ENCODE assay signal across 17 mouse cellular contexts in the genomic region with DNA sequence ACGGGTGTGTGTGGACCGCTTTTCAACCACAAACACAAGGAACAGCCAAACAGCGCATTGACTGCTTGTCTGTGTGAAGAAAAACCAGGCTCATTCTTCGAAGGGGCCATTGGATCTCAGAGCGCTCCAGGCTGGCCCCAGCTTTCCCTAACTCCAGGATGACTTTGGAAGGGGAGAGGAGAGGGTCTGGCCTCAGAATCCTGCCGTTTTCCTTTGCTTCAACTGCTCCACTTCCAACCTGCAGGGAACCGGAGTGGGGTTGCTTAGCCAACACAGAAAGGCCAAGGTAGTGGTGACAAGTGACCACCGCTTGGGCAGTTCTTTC. TPM values are rescaled to one million over a fixed set of nuclear protein-coding genes. Genes with fewer than 3 reads are reported as not detected.
DNase-seq lines count a peak whose midpoint lies in the region; ATAC-seq and TF ChIP-seq lines count a peak whose summit lies in the region.
"Had no signal": no experiment of that assay in that cellular context is flagged by ENCODE, and none has a peak within 500 bp of the region (broad histone marks: within the 10 kb centered on the region; RNA-seq: fewer than 3 reads in every experiment).

No protein-coding gene starts in this region.

- no peak for TF ChIP-seq CTCF in kidney, postnatal 0 days (IDR thresholded peaks at IDR 0.05; ENCODE audit: low read depth)

- no peak for DNase-seq in heart, postnatal 25 days (ENCODE audit: low spot score)
- no peak for DNase-seq in kidney, postnatal 0 days (ENCODE audit: low spot score)
- DNase-seq in kidney, postnatal 25 days: no peak
- DNase-seq in ES-E14 (ENCODE audit: low read depth, low spot score): no peak
- DNase-seq in limb, embryonic 14.5 days (ENCODE audit: low spot score): no peak
- no peak for DNase-seq in cerebellum, adult 11-12 months
- DNase-seq in right cerebral cortex, postnatal 25 days: no peak
- DNase-seq: adrenal gland, postnatal 25 days; cerebellum, adult 8-10 months had no signal

- no peaks in the 10 kb centered on the region for H3K36me3 ChIP-seq in heart, embryonic 11.5 days (ENCODE audit: control insufficient read depth, insufficient read depth, low read length)
- no peaks in the 10 kb centered on the region for H3K36me3 ChIP-seq in kidney, postnatal 0 days (ENCODE audit: insufficient read depth, low read length)
- no peaks in the 10 kb centered on the region for H3K36me3 ChIP-seq in ES-E14 (ENCODE audit: control insufficient read depth, insufficient read depth, low read length, poor library complexity, severe bottlenecking)
- H3K36me3 ChIP-seq in limb, embryonic 14.5 days (ENCODE audit: control insufficient read depth, insufficient read depth, low read length): no peaks in the 10 kb centered on the region

- in situ Hi-C loops in ES-E14 (cut with MboI; ENCODE audit: low sequenced_read_pairs in 2 of 2, unreplicated experiment in 2 of 2): no loop called here

- no peak for TF ChIP-seq POLR2A in limb, embryonic 14.5 days (IDR thresholded peaks at IDR 0.05; ENCODE audit: borderline replicate concordance, extremely low read depth, insufficient read depth, insufficient read length)

- peak overlapping the region; percentile 59 for H3K4me3 ChIP-seq in heart, embryonic 11.5 days (ENCODE audit: low read depth, low read length)
- 0 out of 2 replicates have a peak overlapping the region, but pooled peaks have one; percentile 22 for H3K4me3 ChIP-seq in kidney, postnatal 0 days (replicated peaks; ENCODE audit: low read depth, low read length)
- peak overlapping the region; percentile 15 to 44; a peak in 3 of 4 replicates for H3K4me3 ChIP-seq in ES-E14 (ENCODE audit: insufficient read depth in 1 of 2, low read depth in 1 of 2, low read length in 2 of 2, poor library complexity in 1 of 2, severe bottlenecking in 1 of 2)
- H3K4me3 ChIP-seq in limb, embryonic 14.5 days (replicated peaks; ENCODE audit: low read length): peak overlapping the region; percentile 23
- H3K4me3 ChIP-seq: erythroblast, embryonic 14.5 days had no signal

- peak overlapping the region; percentile 99 for H3K27ac ChIP-seq in heart, embryonic 11.5 days (ENCODE audit: low read depth, low read length)
- H3K27ac ChIP-seq in kidney, postnatal 0 days: no peak overlapping the region
- no peak overlapping the region for H3K27ac ChIP-seq in ES-E14 (ENCODE audit: insufficient read depth, low read depth, low read length, poor library complexity, severe bottlenecking)
- H3K27ac ChIP-seq in limb, embryonic 14.5 days (replicated peaks; ENCODE audit: low read depth, low read length): no peak overlapping the region
- H3K27ac ChIP-seq: liver, embryonic 14.5 days had no signal

- 3% methylated on average over 8 of the region's 8 CpGs for WGBS in heart, embryonic 11.5 days (ENCODE audit: insufficient replicate concordance)
- 17% methylated on average over 8 of the region's 8 CpGs for WGBS in kidney, postnatal 0 days
- WGBS in limb, embryonic 14.5 days: 5% methylated on average over 8 of the region's 8 CpGs

- peak overlapping the region; percentile 93 for H3K9ac ChIP-seq in heart, embryonic 11.5 days (ENCODE audit: low read depth, low read length)
- no peak overlapping the region for H3K9ac ChIP-seq in kidney, postnatal 0 days (ENCODE audit: low read depth, low read length)
- no peak overlapping the region for H3K9ac ChIP-seq in ES-E14 (ENCODE audit: insufficient read depth, low read depth, low read length, poor library complexity, severe bottlenecking)
- no peak overlapping the region for H3K9ac ChIP-seq in limb, embryonic 14.5 days (ENCODE audit: low read depth, low read length, severe bottlenecking)
- H3K9ac ChIP-seq: liver, embryonic 14.5 days had no signal

- peaks cover 17% of the 10 kb centered on the region for H3K27me3 ChIP-seq in heart, embryonic 11.5 days (ENCODE audit: control insufficient read depth, insufficient read depth, low read length)
- H3K27me3 ChIP-seq in kidney, postnatal 0 days (ENCODE audit: insufficient read depth, low read length): peaks cover 66% of the 10 kb centered on the region
- H3K27me3 ChIP-seq in limb, embryonic 14.5 days (ENCODE audit: control insufficient read depth, insufficient read depth, low read length): peaks cover 90% of the 10 kb centered on the region

- peaks cover 6% of the 10 kb centered on the region; the same call in 1 of the 2 replicates for H3K4me1 ChIP-seq in heart, embryonic 11.5 days (ENCODE audit: control insufficient read depth, insufficient read depth, low read length)
- H3K4me1 ChIP-seq in kidney, postnatal 0 days (replicated peaks; ENCODE audit: insufficient read depth, low read length): 0 out of 2 replicates have a peak, but pooled peaks cover 7% of the 10 kb centered on the region
- 0 out of 4 replicates have a peak, but pooled peaks cover 1 to 2% of the 10 kb centered on the region in 2 experiments for H3K4me1 ChIP-seq in ES-E14 (ENCODE audit: control insufficient read depth in 2 of 2, insufficient read depth in 2 of 2, low read length in 2 of 2, poor library complexity in 1 of 2)
- H3K4me1 ChIP-seq in limb, embryonic 14.5 days (ENCODE audit: control insufficient read depth, insufficient read depth, low read length): peaks cover 4% of the 10 kb centered on the region; the same call in 1 of the 2 replicates

- no peak for ATAC-seq in heart, embryonic 11.5 days (replicated peaks; ENCODE audit: insufficient number of reproducible peaks, low FRiP score, low TSS enrichment)
- no peak for ATAC-seq in kidney, postnatal 0 days (replicated peaks; ENCODE audit: low FRiP score, low read depth)
- ATAC-seq in limb, embryonic 14.5 days (ENCODE audit: low FRiP score, low read depth): no peak
- ATAC-seq: inflammation-experienced regulatory T-cells, adult 6 months; Patski had no signal

- peak overlapping the region; percentile 68 for H3K4me2 ChIP-seq in heart, embryonic 11.5 days
- H3K4me2 ChIP-seq in kidney, postnatal 0 days (ENCODE audit: low read length): no peak overlapping the region
- H3K4me2 ChIP-seq in limb, embryonic 14.5 days (replicated peaks; ENCODE audit: low read depth, low read length, severe bottlenecking): no peak overlapping the region

- intact Hi-C loops in heart, postnatal 25 days (cut with DNase I): no loop called here

- H3K9me3 ChIP-seq in heart, embryonic 11.5 days (replicated peaks; ENCODE audit: control insufficient read depth, low read length): no peaks in the 10 kb centered on the region
- H3K9me3 ChIP-seq in kidney, postnatal 0 days (replicated peaks; ENCODE audit: low read length): no peaks in the 10 kb centered on the region
- H3K9me3 ChIP-seq in ES-E14 (ENCODE audit: control insufficient read depth, insufficient read depth, low read depth, low read length): no peaks in the 10 kb centered on the region
- no peaks in the 10 kb centered on the region for H3K9me3 ChIP-seq in limb, embryonic 14.5 days (ENCODE audit: control insufficient read depth, low read length)

TF ChIP-seq in ES-E14, 5 proteins besides CTCF, POLR2A, EP300 and RAD21:
- TF ChIP-seq MAFK (IDR thresholded peaks at IDR 0.05; ENCODE audit: insufficient read depth, low read depth, low read length) (no peak), HCFC1 (IDR thresholded peaks at IDR 0.05; ENCODE audit: borderline replicate concordance, insufficient read depth, low read length) (no peak), ZC3H11A (IDR thresholded peaks at IDR 0.05; ENCODE audit: borderline replicate concordance, low read depth, low read length) (no peak), ZNF384 (IDR thresholded peaks at IDR 0.05; ENCODE audit: low read depth, low read length) (no peak)

RNA-seq across cellular contexts. Expression of gene Nkx2-5, which starts 6.3 kb away (rescaled TPM):
- 157 and 159 TPM in 2 replicates for polyA plus RNA-seq in heart, embryonic 11.5 days (2014; fragmentation: Nextera tagmentation; extraction: Ambion mirVana)
- total RNA-seq in heart, postnatal 25 days (2021): 10 to 100 TPM; 79.5 to 91.8 TPM
- not detected in 2 replicates for polyA plus RNA-seq in kidney, postnatal 0 days (2015; fragmentation: Nextera tagmentation; extraction: Ambion mirVana)
- total RNA-seq in ES-E14 (2012; rRNA removed): 1.1 and 3.0 TPM in 2 replicates
- 0.06 and 0.15 TPM in 2 replicates for polyA plus RNA-seq in limb, embryonic 14.5 days (2012; rRNA removed)
- polyA plus RNA-seq in limb, embryonic 14.5 days (2014; fragmentation: Nextera tagmentation; extraction: Ambion mirVana): not detected in 2 replicates
- total RNA-seq: adrenal gland, postnatal 25 days; layer of hippocampus, postnatal 10 days; midbrain, postnatal 0 days had no signal
- polyA plus RNA-seq: erythroblast, embryonic 14.5 days; inflammation-experienced regulatory T-cells, adult 6 months; liver, embryonic 14.5 days; midbrain, postnatal 0 days; Patski; urinary bladder, adult 2 months had no signal

Comparison
In these comparisons a context has a peak if more than half of its experiments do, and no peak if none do; other contexts are left out.
1. RNA of gene Nkx2-5, which starts 6.3 kb away (polyA plus RNA-seq): 157 to 159 TPM in heart, embryonic 11.5 days; 0.06 to 0.15 TPM in limb, embryonic 14.5 days and not detected in kidney, postnatal 0 days; every median in the first group is over 100 times any median in the second.
2. Peak in every context shown above with its lines, with median percentiles within 50 percentile points of each other: H3K4me3 ChIP-seq.